Mouse (Mus musculus): ENCODE measurements around the gene Zfp462. TPM values are rescaled to one million over a fixed set of nuclear protein-coding genes. Genes with fewer than 3 reads are reported as not detected.
A peak's percentile ranks its signal among the peaks of the same experiment; 100 is the strongest.
"Not testable (repeated sequence)": the region's sequence is repeated elsewhere in the genome, so short reads cannot be mapped to it uniquely, and the experiment has no call there.

The Zfp462 gene
- polyA plus RNA-seq, 1 experiment from 2014 or later = 3.5 TPM

DNA sequence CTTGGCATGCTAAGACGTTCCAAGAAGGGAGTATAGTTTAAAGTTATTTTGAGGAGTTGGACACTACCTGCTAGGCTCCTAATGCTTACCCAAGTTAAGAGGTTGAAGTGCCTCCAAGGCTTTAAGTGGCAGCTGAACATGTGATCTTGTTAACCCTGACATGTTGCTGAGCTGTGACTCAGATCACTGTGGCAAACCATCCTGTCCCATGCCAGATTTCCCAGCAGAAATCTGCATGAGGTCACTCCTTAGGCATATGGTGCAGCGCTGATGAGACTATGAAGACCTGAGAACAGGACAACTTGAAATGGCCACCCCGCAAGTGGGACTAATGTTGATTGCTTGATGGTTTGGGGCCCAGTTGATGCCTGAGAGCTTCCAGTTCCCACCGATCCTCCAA lies 27.2 kb downstream of the Zfp462 start:
- 83% methylated on average over 4 of the region's 4 CpGs for WGBS
- Histone ChIP-seq H3K9me3 (replicated peaks) (no peaks in the 10 kb centered on the region), H3K9ac (no peak overlapping the region), H3K4me1 (peaks cover 11% of the 10 kb centered on the region; the same call in 1 of the 2 replicates), H3K27ac (replicated peaks) (no peak overlapping the region), H3K4me3 (replicated peaks) (no peak overlapping the region), H3K36me3 (no peaks in the 10 kb centered on the region; the same call in 1 of the 2 replicates), H3K27me3 (no peaks in the 10 kb centered on the region), H3K4me2 (replicated peaks) (no peak overlapping the region)
- no peak for ATAC-seq (ENCODE audit: insufficient number of reproducible peaks, low FRiP score, low TSS enrichment, low read depth)

DNA sequence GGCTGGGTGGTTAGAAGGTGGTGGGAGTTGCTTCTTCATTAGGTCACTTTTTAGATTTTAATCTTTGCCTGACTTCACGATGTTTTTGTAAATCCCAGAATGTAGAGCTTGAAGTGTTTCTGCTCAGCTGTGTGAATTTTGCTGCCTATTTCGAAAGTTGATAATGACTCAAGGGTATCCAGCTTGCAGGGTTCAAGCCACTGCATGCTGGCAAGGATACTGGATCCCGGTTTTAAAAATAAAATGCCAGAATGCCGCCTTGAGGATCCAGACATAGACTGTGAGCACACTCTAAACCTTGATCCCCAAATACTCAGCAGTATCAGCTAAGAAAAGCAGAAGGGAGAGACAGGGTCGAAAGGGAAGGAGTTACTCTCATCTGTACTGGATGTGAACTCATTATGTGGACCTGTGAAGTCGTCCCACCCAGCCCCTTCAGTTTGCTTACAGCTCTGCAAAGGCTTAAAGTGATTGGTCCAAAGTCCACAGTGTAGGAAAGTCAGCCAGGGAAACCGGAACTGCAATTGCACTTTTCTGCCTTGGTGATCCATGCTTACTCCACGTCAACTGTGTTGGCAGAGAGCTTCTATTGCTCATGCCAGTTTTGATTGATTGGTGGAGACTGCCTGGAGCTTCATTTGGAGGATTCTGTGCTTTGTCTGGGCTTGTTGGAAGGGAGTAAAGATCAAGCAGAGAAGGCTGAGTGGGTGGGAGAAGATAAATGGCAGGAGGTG lies 28.1 kb downstream of the Zfp462 start:
- 59% methylated on average over 8 of the region's 8 CpGs for WGBS
- peaks cover 13% of the 10 kb centered on the region; the same call in 1 of the 2 replicates for H3K4me1 ChIP-seq
- no peaks in the 10 kb centered on the region for H3K9me3 ChIP-seq (replicated peaks)
- no peaks in the 10 kb centered on the region; the same call in 1 of the 2 replicates for H3K36me3 ChIP-seq
- H3K27me3 ChIP-seq = no peaks in the 10 kb centered on the region
- 0 out of 2 replicates have a peak overlapping the region, but pooled peaks have one; percentile 3 for H3K27ac ChIP-seq (replicated peaks)
- no peak overlapping the region for H3K4me3 ChIP-seq (replicated peaks)
- ATAC-seq (ENCODE audit: insufficient number of reproducible peaks, low FRiP score, low TSS enrichment, low read depth) = no peak
- H3K9ac ChIP-seq = no peak overlapping the region
- H3K4me2 ChIP-seq (replicated peaks) = no peak overlapping the region

DNA sequence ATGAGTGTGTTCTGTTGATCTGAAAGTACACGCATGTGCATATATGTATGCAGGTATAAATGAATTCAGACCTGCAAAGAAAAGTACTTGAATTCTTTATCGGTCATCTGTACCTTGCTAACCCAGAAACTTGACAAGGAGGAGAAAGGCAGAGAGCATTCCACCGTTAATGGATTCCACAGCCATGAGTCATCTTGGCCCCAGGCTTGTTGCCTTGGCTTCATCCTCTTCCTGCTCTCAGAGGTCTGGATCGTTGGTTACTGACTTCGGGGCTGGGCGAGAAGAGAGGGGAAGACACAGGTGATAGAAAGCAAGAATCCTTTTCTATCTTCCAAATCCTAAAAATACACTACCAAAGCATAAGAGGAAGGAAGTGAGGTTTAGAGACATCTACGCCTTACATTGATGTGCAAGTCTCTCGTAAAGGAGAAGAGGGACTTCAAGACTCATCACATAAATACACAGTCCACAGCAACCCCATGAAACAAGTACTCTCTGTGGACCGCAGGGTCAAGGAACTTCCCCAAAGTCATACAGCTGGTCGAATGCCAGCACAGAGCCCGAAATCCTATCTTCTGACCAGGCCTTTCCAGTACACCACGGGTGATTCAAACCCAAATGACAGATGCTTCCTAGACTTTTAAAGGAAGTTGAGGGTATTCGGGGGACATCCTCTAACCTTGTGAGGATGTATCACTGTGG lies 35.1 kb downstream of the Zfp462 start:
- H3K4me1 ChIP-seq = peaks cover 20% of the 10 kb centered on the region
- no peak overlapping the region for H3K4me2 ChIP-seq (replicated peaks)
- no peak overlapping the region; the same call in 1 of the 2 replicates for H3K27ac ChIP-seq (replicated peaks)
- ATAC-seq (ENCODE audit: insufficient number of reproducible peaks, low FRiP score, low TSS enrichment, low read depth) = peak; percentile 57; the same call in 1 of the 2 replicates
- WGBS = 55% methylated on average over 13 of the region's 13 CpGs
- no peak overlapping the region for H3K4me3 ChIP-seq (replicated peaks)
- no peaks in the 10 kb centered on the region for H3K36me3 ChIP-seq
- H3K9me3 ChIP-seq (replicated peaks) = no peaks in the 10 kb centered on the region
- H3K9ac ChIP-seq = no peak overlapping the region
- no peaks in the 10 kb centered on the region for H3K27me3 ChIP-seq

DNA sequence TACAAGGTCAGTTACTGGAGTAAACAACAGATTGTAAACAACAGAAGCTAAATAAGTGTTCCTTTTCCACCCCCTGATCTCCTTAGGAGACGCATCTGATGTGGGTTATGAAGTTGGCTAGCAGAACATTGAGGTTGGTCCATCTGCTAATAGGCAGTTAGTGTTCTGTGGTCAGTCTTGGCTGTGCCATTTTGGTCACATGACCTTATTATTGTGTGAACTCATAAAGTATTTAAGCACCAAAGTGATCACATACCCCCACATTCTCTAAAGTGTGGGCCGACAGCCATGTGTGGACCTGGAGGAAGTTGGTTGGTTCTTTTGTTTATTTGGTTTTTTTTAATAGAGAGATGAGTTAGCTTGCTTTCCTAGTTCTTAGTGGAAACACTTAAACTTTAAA lies 39.7 kb downstream of the Zfp462 start:
- H3K4me2 ChIP-seq (replicated peaks) = no peak overlapping the region
- H3K9ac ChIP-seq = no peak overlapping the region
- no peak overlapping the region for H3K27ac ChIP-seq (replicated peaks)
- no peak for ATAC-seq (ENCODE audit: insufficient number of reproducible peaks, low FRiP score, low TSS enrichment, low read depth)
- peaks cover 9% of the 10 kb centered on the region for H3K4me1 ChIP-seq
- no peaks in the 10 kb centered on the region for H3K9me3 ChIP-seq (replicated peaks)
- H3K36me3 ChIP-seq = no peaks in the 10 kb centered on the region
- H3K27me3 ChIP-seq = no peaks in the 10 kb centered on the region
- no peak overlapping the region for H3K4me3 ChIP-seq (replicated peaks)
- WGBS = 79% methylated on average over 2 of the region's 2 CpGs

DNA sequence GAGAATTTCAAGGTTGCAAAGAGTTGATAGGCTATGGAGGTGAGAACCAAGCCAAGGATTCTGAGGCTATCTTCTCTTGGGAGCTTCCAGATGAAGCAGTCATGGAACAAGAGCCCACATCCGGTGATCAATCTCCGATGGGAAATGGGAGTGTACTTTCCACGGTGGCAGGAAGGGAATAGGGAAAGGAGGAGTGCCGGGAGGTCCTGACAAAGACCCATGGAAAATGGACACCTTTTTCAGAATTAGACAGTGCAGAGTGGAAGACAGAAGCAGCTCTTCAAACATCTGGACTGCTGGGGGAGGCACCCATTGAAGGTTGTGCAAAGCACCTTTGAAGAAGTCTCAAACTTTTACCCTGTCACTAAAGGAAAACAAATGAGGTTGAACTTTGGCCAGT lies 41.8 kb downstream of the Zfp462 start:
- no peak for ATAC-seq (ENCODE audit: insufficient number of reproducible peaks, low FRiP score, low TSS enrichment, low read depth)
- Histone ChIP-seq H3K36me3 (no peaks in the 10 kb centered on the region), H3K27me3 (no peaks in the 10 kb centered on the region), H3K4me1 (no peaks in the 10 kb centered on the region), H3K4me3 (replicated peaks) (no peak overlapping the region), H3K27ac (replicated peaks) (no peak overlapping the region), H3K9ac (no peak overlapping the region), H3K4me2 (replicated peaks) (no peak overlapping the region), H3K9me3 (replicated peaks) (no peaks in the 10 kb centered on the region)
- WGBS = 75% methylated on average over 4 of the region's 4 CpGs

DNA sequence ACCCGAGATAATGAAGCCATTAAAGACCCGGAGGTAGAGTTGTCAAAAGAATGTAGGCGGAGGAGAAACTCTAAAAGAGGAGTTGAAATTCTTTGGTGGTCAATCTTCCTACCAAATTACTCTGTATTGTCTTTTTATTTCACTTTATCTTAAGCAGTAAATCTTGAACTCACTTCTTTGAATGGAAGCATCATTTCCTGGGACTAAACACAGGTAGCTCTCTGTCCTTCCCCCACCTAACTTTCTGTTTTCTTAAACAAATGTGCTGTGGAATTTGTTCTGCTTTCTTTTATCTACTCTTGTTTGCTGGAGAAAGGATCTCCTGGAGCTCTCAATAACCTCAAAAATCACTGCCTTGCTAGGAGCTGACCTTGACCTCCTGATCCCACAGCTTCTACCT lies 42.4 kb downstream of the Zfp462 start:
- H3K36me3 ChIP-seq = no peaks in the 10 kb centered on the region
- H3K27me3 ChIP-seq = no peaks in the 10 kb centered on the region
- H3K4me1 ChIP-seq = no peaks in the 10 kb centered on the region
- no peak overlapping the region for H3K9ac ChIP-seq
- H3K27ac ChIP-seq (replicated peaks) = no peak overlapping the region
- WGBS = 58% methylated on average over 3 of the region's 3 CpGs
- no peak overlapping the region for H3K4me3 ChIP-seq (replicated peaks)
- no peaks in the 10 kb centered on the region for H3K9me3 ChIP-seq (replicated peaks)
- ATAC-seq (ENCODE audit: insufficient number of reproducible peaks, low FRiP score, low TSS enrichment, low read depth) = no peak
- no peak overlapping the region for H3K4me2 ChIP-seq (replicated peaks)

DNA sequence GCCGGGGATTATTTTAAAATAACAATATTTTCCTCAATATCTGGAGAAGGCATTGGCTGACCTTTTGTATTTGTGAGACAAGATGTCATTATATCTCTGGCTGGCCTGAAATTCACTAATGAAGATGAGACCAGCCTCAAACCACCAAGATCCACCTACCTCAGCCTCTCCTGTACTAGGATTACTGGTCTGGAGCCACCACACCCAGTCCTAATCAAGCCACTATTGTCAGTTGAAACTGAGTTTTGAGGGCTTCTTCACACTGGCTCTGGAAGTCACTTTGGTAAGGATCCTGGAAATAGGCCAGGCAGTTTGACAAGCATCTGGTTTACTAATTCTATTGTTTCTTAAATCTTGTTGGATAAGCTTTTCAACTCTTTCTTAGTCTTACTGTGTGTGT lies 43.1 kb downstream of the Zfp462 start:
- H3K27me3 ChIP-seq = no peaks in the 10 kb centered on the region
- no peak for ATAC-seq (ENCODE audit: insufficient number of reproducible peaks, low FRiP score, low TSS enrichment, low read depth)
- H3K4me2 ChIP-seq (replicated peaks) = no peak overlapping the region
- H3K4me3 ChIP-seq (replicated peaks) = no peak overlapping the region
- 84% methylated on average over 1 of the region's 1 CpGs for WGBS
- no peak overlapping the region for H3K9ac ChIP-seq
- H3K36me3 ChIP-seq = no peaks in the 10 kb centered on the region
- no peak overlapping the region for H3K27ac ChIP-seq (replicated peaks)
- no peaks in the 10 kb centered on the region for H3K9me3 ChIP-seq (replicated peaks)
- H3K4me1 ChIP-seq = no peaks in the 10 kb centered on the region

DNA sequence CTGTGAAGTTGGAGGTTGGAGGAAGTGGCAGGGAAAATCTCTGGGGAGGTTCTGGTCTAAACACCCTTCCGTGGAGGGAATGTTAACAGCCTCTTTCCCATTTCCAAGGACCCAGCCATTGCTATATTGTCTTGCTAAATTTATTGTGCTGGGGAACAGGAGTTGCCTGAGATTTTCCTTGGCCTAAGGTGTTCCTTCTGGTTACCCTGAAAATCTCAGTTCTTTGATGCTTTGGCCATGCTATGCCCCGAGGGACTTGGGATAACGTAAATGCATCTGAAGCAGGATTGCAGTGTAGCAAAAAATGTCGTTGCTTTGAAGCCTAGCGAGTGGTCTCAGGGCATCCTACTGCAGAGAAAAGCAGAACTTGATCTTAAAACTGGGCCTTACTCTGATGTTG lies 47.1 kb downstream of the Zfp462 start:
- no peak overlapping the region for H3K4me2 ChIP-seq (replicated peaks)
- H3K9ac ChIP-seq = no peak overlapping the region
- 58% methylated on average over 5 of the region's 5 CpGs for WGBS
- no peak for ATAC-seq (ENCODE audit: insufficient number of reproducible peaks, low FRiP score, low TSS enrichment, low read depth)
- H3K36me3 ChIP-seq = no peaks in the 10 kb centered on the region
- H3K27me3 ChIP-seq = no peaks in the 10 kb centered on the region
- H3K4me1 ChIP-seq = no peaks in the 10 kb centered on the region
- no peak overlapping the region for H3K27ac ChIP-seq (replicated peaks)
- no peaks in the 10 kb centered on the region for H3K9me3 ChIP-seq (replicated peaks)
- no peak overlapping the region for H3K4me3 ChIP-seq (replicated peaks)

DNA sequence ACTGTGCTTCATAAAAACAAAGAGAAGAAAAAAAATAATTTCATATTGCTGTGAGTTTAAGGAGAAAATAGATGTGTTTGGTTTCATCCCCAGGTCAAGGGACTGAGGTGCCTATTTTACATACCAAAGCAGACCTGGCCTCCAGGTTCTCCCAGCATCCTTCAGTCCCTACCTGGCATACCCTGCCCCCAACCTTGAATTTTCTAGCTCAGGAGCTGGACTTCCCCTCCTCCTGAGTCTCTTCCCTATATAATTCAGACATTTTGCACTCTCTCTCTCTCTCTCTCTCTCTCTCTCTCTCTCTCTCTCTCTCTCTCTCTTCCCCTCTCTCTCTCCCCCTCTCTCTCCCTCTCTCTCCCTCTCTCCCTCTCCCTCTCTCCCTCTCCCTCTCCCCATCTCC lies 48.2 kb downstream of the Zfp462 start:
- not testable (repeated sequence) for H3K27me3 ChIP-seq; H3K9ac ChIP-seq; H3K4me3 ChIP-seq (replicated peaks); ATAC-seq (ENCODE audit: insufficient number of reproducible peaks, low FRiP score, low TSS enrichment, low read depth); H3K36me3 ChIP-seq; H3K27ac ChIP-seq (replicated peaks); H3K4me2 ChIP-seq (replicated peaks); H3K9me3 ChIP-seq (replicated peaks); H3K4me1 ChIP-seq

DNA sequence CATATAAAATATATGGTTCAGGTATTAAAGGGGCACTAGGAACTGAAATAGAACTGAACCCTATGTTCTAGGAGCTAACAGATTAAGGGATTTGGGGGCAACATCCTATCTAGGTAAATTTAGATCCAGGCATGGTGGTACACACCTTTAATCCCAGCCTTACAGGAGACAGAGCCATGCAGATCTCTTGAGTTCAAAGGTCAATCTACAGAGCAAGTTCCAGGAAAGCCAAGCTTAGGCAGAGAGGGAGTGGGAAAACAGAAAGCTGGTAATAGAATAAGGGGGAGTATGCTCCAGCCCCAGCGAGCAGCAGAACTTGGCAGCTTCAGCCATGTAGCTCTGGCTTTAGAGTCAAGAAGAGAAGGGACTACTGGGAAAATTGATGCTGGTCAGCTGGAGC lies 50.4 kb downstream of the Zfp462 start:
- Histone ChIP-seq H3K27me3 (no peaks in the 10 kb centered on the region), H3K36me3 (no peaks in the 10 kb centered on the region), H3K4me3 (replicated peaks) (no peak overlapping the region), H3K27ac (replicated peaks) (no peak overlapping the region), H3K9me3 (replicated peaks) (no peaks in the 10 kb centered on the region), H3K4me2 (replicated peaks) (no peak overlapping the region), H3K4me1 (no peaks in the 10 kb centered on the region), H3K9ac (no peak overlapping the region)
- no peak for ATAC-seq (ENCODE audit: insufficient number of reproducible peaks, low FRiP score, low TSS enrichment, low read depth)
- WGBS = 86% methylated on average over 1 of the region's 1 CpGs

DNA sequence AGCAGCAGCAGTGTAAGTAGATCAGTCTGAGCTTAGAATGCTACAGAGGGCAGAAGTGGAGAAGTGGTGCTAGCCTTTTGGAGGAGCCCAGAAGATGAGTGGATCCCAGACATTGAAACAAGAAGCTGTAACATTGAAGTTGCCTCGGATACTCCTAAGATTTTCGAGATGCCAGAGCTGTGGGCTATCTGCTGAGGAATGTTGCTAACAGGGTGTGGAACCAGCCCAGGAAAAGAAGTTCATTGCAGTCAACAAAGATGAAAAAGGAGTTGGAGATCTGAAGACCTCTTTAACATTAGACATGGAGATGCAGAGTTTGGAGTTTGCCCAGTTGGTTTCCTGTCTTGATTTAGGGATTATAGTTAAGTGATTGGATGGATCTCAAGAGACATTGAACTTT lies 51.2 kb downstream of the Zfp462 start:
- H3K27me3 ChIP-seq = no peaks in the 10 kb centered on the region
- no peaks in the 10 kb centered on the region for H3K36me3 ChIP-seq
- ATAC-seq (ENCODE audit: insufficient number of reproducible peaks, low FRiP score, low TSS enrichment, low read depth) = no peak
- no peak overlapping the region for H3K4me2 ChIP-seq (replicated peaks)
- WGBS = 83% methylated on average over 2 of the region's 2 CpGs
- H3K9ac ChIP-seq = no peak overlapping the region
- no peaks in the 10 kb centered on the region for H3K4me1 ChIP-seq
- H3K27ac ChIP-seq (replicated peaks) = no peak overlapping the region
- H3K9me3 ChIP-seq (replicated peaks) = no peaks in the 10 kb centered on the region
- H3K4me3 ChIP-seq (replicated peaks) = no peak overlapping the region

Data from embryonic facial prominence, embryonic 15.5 days (tissue).